Mouse (Mus musculus): Measurements from ENCODE around the gene Las1l. TPM values are rescaled to one million over a fixed set of nuclear protein-coding genes. Genes with fewer than 3 reads are reported as not detected.
A peak's percentile ranks its signal among the peaks of the same experiment; 100 is the strongest.
"Not testable (repeated sequence)": the region's sequence is repeated elsewhere in the genome, so short reads cannot be mapped to it uniquely, and the experiment has no call there.

The Las1l gene
- polyA plus RNA-seq (2015; fragmentation: Nextera tagmentation; extraction: Ambion mirVana) = 54.2 and 55.2 TPM in 2 replicates

- Histone ChIP-seq H3K36me3 (peaks cover 6% of the 10 kb centered on the region), H3K4me2 (peak within 1 kb of the TSS; percentile 46), H3K27ac (peak within 1 kb of the TSS; percentile 61; the same call in 1 of the 2 replicates), H3K27me3 (no peaks in the 10 kb centered on the region), H3K4me1 (peaks cover 3% of the 10 kb centered on the region; the same call in 1 of the 2 replicates), H3K9ac (peak within 1 kb of the TSS; percentile 42), H3K4me3 (peak within 1 kb of the TSS; percentile 56), H3K9me3 (no peaks in the 10 kb centered on the region)
- peak; percentile 99 for ATAC-seq (ENCODE audit: insufficient number of reproducible peaks, low FRiP score, low TSS enrichment, low read depth)
- 22% methylated on average over 42 of the region's 42 CpGs for WGBS
Measured at GRCm38 (mm10) chrX:95956497-95957293, at the start of gene Las1l. Gene Las1l (minus strand): TSS chrX:95956962.

GRCm38 (mm10) chrX:96006395-96006794 lies 49.6 kb upstream of the Las1l start:
- no peaks in the 10 kb centered on the region for H3K4me1 ChIP-seq

DNA sequence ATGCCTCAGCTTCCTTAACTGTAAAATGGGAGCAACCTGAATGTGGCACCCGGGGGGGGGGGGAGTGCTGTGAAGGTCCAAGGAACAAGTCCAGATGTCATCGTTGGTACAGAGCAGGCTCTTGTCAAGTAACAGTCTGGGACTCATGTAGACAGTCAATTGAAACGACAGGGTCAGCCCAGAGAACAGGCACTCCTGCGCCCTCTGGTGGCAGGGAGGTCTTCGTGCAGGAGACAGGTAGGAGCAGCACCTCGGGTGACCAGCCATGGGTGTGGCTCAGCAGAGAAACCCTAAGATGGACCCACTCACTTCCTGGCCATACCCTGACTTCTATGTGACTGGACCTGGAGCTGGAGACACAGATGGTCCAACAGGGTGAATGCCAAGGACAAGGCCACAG lies 42.8 kb upstream of the Las1l start:
- ATAC-seq (ENCODE audit: insufficient number of reproducible peaks, low FRiP score, low TSS enrichment, low read depth) = no peak
- WGBS = 75% methylated on average over 6 of the region's 6 CpGs
- Histone ChIP-seq H3K36me3 (no peaks in the 10 kb centered on the region), H3K4me1 (no peaks in the 10 kb centered on the region), H3K4me2 (no peak overlapping the region), H3K4me3 (no peak overlapping the region), H3K9ac (no peak overlapping the region), H3K27me3 (no peaks in the 10 kb centered on the region), H3K9me3 (no peaks in the 10 kb centered on the region), H3K27ac (no peak overlapping the region)

More at GRCm38 (mm10) chrX:96006395-96006794, 49.6 kb upstream of the Las1l start:
- H3K27me3 ChIP-seq = no peaks in the 10 kb centered on the region
- no peak overlapping the region for H3K9ac ChIP-seq
- no peak overlapping the region for H3K4me2 ChIP-seq
- no peak for ATAC-seq (ENCODE audit: insufficient number of reproducible peaks, low FRiP score, low TSS enrichment, low read depth)
- H3K9me3 ChIP-seq = no peaks in the 10 kb centered on the region
- no peak overlapping the region for H3K27ac ChIP-seq
- no peak overlapping the region for H3K4me3 ChIP-seq
- H3K36me3 ChIP-seq = no peaks in the 10 kb centered on the region
- 69% methylated on average over 6 of the region's 6 CpGs for WGBS

DNA sequence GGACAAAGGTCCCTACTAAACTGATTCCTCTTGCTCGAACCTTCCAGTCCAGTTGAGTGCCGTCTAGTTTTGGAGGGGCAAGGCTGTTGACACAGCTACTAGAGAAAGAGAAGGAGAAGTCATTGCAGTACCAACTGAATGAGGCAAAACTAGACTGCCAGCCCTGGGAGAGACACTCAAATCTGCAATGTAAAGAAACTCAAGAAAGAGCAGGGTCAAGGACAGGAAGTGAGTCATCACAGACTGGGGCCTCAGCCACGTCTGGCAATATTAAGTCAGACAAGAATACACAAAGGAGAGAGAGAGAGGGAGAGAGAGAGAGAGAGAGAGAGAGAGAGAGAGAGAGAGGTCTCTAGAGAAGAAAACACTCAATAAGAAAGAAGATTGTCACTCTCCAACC lies 36.4 kb upstream of the Las1l start:
- H3K4me2 ChIP-seq = no peak overlapping the region
- no peaks in the 10 kb centered on the region for H3K27me3 ChIP-seq
- H3K9me3 ChIP-seq = no peaks in the 10 kb centered on the region
- H3K9ac ChIP-seq = no peak overlapping the region
- no peak for ATAC-seq (ENCODE audit: insufficient number of reproducible peaks, low FRiP score, low TSS enrichment, low read depth)
- H3K4me1 ChIP-seq = no peaks in the 10 kb centered on the region
- no peak overlapping the region for H3K27ac ChIP-seq
- 63% methylated on average over 3 of the region's 3 CpGs for WGBS
- H3K36me3 ChIP-seq = no peaks in the 10 kb centered on the region
- H3K4me3 ChIP-seq = no peak overlapping the region

DNA sequence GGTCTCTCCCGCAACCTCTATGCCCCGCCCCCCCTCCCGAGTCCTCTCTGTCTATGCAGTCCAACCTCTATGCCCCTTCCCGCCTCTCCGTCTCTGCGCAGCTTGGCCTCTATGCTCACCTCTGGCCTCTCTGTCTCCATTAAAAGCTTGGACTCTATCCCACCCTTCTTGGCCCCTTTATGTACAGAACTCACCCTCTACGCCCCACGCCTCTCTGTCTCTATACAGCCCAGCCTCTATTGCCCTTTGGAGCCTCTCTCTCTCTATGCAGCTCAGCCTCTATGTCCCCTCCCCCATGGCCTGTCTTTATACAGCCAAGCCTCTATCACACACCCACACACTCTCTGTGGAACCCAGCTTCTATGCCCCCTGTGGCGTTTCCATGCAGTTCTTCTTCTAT lies 13.2 kb upstream of the Las1l start:
- 94% methylated on average over 9 of the region's 9 CpGs for WGBS
- Histone ChIP-seq H3K27ac (no peak overlapping the region), H3K9me3 (no peaks in the 10 kb centered on the region), H3K9ac (no peak overlapping the region), H3K36me3 (no peaks in the 10 kb centered on the region), H3K27me3 (no peaks in the 10 kb centered on the region), H3K4me3 (no peak overlapping the region), H3K4me1 (no peaks in the 10 kb centered on the region), H3K4me2 (no peak overlapping the region)
- ATAC-seq (ENCODE audit: insufficient number of reproducible peaks, low FRiP score, low TSS enrichment, low read depth) = no peak

DNA sequence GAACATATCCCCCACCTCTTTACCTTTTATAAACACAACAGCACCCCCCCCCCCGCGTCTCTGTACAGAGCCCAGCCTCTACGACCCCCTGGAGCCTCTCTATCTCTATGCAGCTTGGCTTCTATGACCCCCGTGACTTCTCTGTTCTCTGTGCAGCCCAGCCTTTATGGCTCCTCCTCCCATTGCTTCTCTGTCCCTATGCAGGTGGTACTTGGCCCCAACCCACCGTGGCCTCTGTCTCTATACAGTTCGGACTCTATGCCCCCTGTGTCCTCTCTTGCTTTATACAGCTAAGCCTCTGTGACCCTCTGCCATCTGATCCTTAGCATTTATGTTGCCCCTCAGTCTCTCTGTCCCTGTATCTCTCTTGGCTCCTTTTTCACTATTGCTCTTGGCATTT lies 12.4 kb upstream of the Las1l start:
- WGBS = 63% methylated on average over 5 of the region's 6 CpGs
- no peak overlapping the region for H3K4me3 ChIP-seq
- peak; percentile 30; the same call in 1 of the 2 replicates for ATAC-seq (ENCODE audit: insufficient number of reproducible peaks, low FRiP score, low TSS enrichment, low read depth)

DNA sequence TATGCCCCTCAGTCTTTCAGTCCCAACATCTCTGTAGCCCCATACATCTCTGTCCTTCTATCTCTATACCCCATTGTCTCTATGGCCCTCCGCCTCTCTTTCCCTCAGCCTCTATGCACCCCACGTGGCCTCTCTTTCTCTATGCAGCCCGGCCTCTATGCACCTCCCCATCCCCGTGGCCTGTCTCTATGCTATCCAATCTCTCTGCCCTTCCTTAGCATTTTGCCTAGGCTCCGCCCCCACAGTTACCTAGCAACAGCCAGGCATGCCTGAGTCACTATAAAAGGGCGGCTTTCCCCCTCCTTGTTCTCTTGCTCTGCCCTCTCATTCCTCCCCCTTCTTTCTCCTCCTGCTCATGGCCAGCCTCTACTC lies 11.8 kb upstream of the Las1l start:
- peak overlapping the region; percentile 39 for H3K9ac ChIP-seq
- 16% methylated on average over 6 of the region's 6 CpGs for WGBS

More for the DNA sequence above, 12.4 kb upstream of the Las1l start:
- Histone ChIP-seq H3K9ac (no peak overlapping the region), H3K4me2 (peak overlapping the region; percentile 52; the same call in 1 of the 2 replicates), H3K27ac (no peak overlapping the region), H3K27me3 (no peaks in the 10 kb centered on the region), H3K9me3 (no peaks in the 10 kb centered on the region), H3K4me1 (no peaks in the 10 kb centered on the region), H3K36me3 (no peaks in the 10 kb centered on the region)

DNA sequence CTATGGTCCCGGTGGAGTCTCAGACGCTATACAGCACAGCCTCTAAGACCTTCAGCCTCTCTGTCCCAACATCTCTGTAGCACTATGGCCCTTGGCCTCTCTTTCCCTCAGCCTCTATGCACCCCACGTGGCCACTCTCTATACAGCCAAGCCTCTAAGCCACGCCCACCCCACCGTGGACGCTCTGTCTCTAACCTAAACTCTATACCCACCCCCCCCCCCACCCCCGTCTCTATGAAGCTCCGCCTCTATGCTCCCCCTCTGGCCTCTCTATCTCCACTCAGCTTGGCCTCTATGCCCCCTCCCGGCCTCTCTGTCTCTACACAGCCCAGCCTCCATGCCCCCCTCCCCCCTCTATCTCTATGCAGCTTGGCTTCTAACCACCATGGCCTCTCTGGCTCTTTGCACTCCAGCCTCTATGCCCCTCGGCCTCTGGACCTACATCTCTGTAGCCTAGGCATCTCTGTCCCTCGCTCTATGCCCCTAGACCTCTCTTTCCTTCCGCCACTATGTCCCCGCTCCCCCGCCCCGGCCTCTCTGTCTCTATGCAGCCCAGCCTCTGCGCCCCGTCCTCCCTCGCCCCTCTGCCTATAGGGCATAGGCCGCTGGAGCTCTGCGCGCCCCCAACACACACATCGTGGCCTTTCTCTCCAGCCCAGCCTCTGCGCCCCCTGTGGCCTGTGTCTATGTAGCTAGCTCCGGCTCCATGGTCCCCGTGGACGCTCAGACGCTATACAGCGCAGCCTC lies 11.3 kb upstream of the Las1l start:
- Histone ChIP-seq H3K9me3 (no peaks in the 10 kb centered on the region), H3K36me3 (no peaks in the 10 kb centered on the region), H3K4me2 (peak overlapping the region; percentile 52), H3K27ac (peak overlapping the region; percentile 81), H3K27me3 (no peaks in the 10 kb centered on the region), H3K4me3 (peak overlapping the region; percentile 43), H3K9ac (peak overlapping the region; percentile 39), H3K4me1 (no peaks in the 10 kb centered on the region)
- ATAC-seq (ENCODE audit: insufficient number of reproducible peaks, low FRiP score, low TSS enrichment, low read depth) = peak; percentile 92
- 31% methylated on average over 26 of the region's 28 CpGs for WGBS

More for the DNA sequence above, 11.8 kb upstream of the Las1l start:
- H3K27me3 ChIP-seq = no peaks in the 10 kb centered on the region
- H3K27ac ChIP-seq = peak overlapping the region; percentile 81
- ATAC-seq (ENCODE audit: insufficient number of reproducible peaks, low FRiP score, low TSS enrichment, low read depth) = peak; percentile 89
- H3K4me1 ChIP-seq = no peaks in the 10 kb centered on the region
- H3K4me3 ChIP-seq = peak overlapping the region; percentile 43
- no peaks in the 10 kb centered on the region for H3K36me3 ChIP-seq
- no peaks in the 10 kb centered on the region for H3K9me3 ChIP-seq
- peak overlapping the region; percentile 52 for H3K4me2 ChIP-seq

- Histone ChIP-seq H3K4me3 (no peak overlapping the region), H3K27ac (no peak overlapping the region), H3K9ac (no peak overlapping the region), H3K4me2 (no peak overlapping the region), H3K27me3 (no peaks in the 10 kb centered on the region), H3K4me1 (no peaks in the 10 kb centered on the region), H3K9me3 (no peaks in the 10 kb centered on the region), H3K36me3 (no peaks in the 10 kb centered on the region)
- ATAC-seq (ENCODE audit: insufficient number of reproducible peaks, low FRiP score, low TSS enrichment, low read depth) = no peak
- 83% methylated on average over 6 of the region's 6 CpGs for WGBS
Measured at GRCm38 (mm10) chrX:95965036-95965435, 8.3 kb upstream of the Las1l start.

- Histone ChIP-seq H3K36me3 (no peaks in the 10 kb centered on the region), H3K4me3 (no peak overlapping the region), H3K27me3 (no peaks in the 10 kb centered on the region), H3K4me1 (no peaks in the 10 kb centered on the region), H3K4me2 (no peak overlapping the region), H3K27ac (no peak overlapping the region), H3K9ac (no peak overlapping the region), H3K9me3 (no peaks in the 10 kb centered on the region)
- 77% methylated on average over 2 of the region's 2 CpGs for WGBS
- no peak for ATAC-seq (ENCODE audit: insufficient number of reproducible peaks, low FRiP score, low TSS enrichment, low read depth)
Measured at GRCm38 (mm10) chrX:95963366-95963765, 6.6 kb upstream of the Las1l start.

GRCm38 (mm10) chrX:95957461-95957860 lies 699 bp upstream of the Las1l start:
- Histone ChIP-seq H3K4me3 (peak overlapping the region; percentile 56), H3K4me2 (peak overlapping the region; percentile 45)
- not testable (repeated sequence) for H3K9ac ChIP-seq; H3K27ac ChIP-seq; H3K4me1 ChIP-seq; H3K36me3 ChIP-seq; ATAC-seq (ENCODE audit: insufficient number of reproducible peaks, low FRiP score, low TSS enrichment, low read depth); H3K27me3 ChIP-seq; H3K9me3 ChIP-seq
- WGBS = 45% methylated on average over 11 of the region's 11 CpGs

DNA sequence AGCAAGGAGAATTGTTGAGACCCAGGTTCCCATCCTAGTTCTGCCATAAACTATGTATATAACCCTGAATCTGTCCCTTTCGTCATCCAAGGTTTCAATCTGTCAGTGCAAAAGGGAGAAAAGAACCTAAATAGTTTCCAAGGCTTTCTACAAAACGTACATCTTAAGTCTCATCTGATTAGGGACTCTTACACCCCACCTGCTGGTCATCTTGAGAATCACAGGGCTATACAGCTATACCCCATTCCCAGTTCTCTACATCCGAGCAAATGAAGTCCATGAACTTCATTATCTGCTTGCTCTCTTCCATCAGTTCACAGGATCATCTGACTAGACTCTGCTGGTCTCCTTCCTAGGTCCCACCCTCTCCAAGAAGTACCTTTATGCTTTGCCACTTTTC lies 6.0 kb downstream of the Las1l start:
- no peaks in the 10 kb centered on the region for H3K27me3 ChIP-seq
- no peak overlapping the region for H3K4me3 ChIP-seq
- H3K27ac ChIP-seq = no peak overlapping the region
- ATAC-seq (ENCODE audit: insufficient number of reproducible peaks, low FRiP score, low TSS enrichment, low read depth) = no peak
- H3K9ac ChIP-seq = no peak overlapping the region
- 24% methylated on average over 3 of the region's 3 CpGs for WGBS
- H3K4me1 ChIP-seq = peaks cover 2% of the 10 kb centered on the region; the same call in 1 of the 2 replicates
- no peak overlapping the region for H3K4me2 ChIP-seq
- H3K9me3 ChIP-seq = no peaks in the 10 kb centered on the region
- H3K36me3 ChIP-seq = peaks cover 13% of the 10 kb centered on the region

Measured in limb, embryonic 15.5 days (tissue).